25 mouse cellular contexts compared by ENCODE assay signal in the genomic region with DNA sequence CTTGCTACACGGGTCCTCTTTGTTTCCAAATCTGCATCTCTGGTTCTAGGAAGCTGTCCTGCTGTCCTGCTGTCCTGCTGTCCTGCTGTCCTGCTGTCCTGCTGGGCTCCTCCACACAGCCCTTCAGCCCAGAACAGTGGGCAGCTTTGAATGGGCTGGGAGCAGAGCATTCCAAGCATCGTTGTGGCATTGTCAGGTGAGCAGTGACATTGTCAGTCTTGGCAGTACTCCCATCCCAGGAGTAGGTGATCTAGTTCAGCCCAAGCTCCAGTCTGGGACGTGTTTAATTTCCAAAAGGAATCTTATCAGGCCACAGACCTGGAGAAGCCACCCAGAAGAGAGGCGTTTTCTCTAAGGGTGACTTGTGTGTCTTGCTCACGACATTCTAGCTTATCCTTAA.
A peak's percentile ranks its signal among the peaks of the same experiment; 100 is the strongest.
DNase-seq lines count a peak whose midpoint lies in the region; ATAC-seq and TF ChIP-seq lines count a peak whose summit lies in the region.
"Had no signal": no experiment of that assay in that cellular context is flagged by ENCODE, and none has a peak within 500 bp of the region (broad histone marks: within the 10 kb centered on the region; RNA-seq: fewer than 3 reads in every experiment).

No protein-coding gene starts in this region.

- H3K4me1 ChIP-seq in brown adipose tissue, adult 24 weeks (ENCODE audit: control insufficient read depth, insufficient read depth, insufficient read length, low read length): peaks cover 5% of the 10 kb centered on the region
- H3K4me1 ChIP-seq in intestine, postnatal 0 days (replicated peaks; ENCODE audit: control insufficient read depth, insufficient read depth, low read length): no peaks in the 10 kb centered on the region
- H3K4me1 ChIP-seq: embryonic facial prominence, embryonic 15.5 days; stomach, embryonic 15.5 days had no signal

- H3K9ac ChIP-seq in intestine, postnatal 0 days (ENCODE audit: low read depth, low read length): no peak overlapping the region
- H3K9ac ChIP-seq: embryonic facial prominence, embryonic 15.5 days; forebrain, embryonic 15.5 days; heart, embryonic 15.5 days; hindbrain, embryonic 14.5 days; stomach, embryonic 15.5 days had no signal

- DNase-seq in gastrocnemius, adult 2 months: no peak
- DNase-seq in gastrocnemius, adult 18-20 months (ENCODE audit: low spot score): no peak
- peak; percentile 39 for DNase-seq in R1 (ENCODE audit: low read depth, low spot score)
- peak; percentile 59 to 60 for DNase-seq in cerebellum, postnatal 25 days
- no peak for DNase-seq in heart, postnatal 36 days
- DNase-seq: adrenal gland, adult 8-10 months; gastrocnemius, postnatal 25 days; heart, postnatal 4 days; kidney, adult 8-10 months; kidney, postnatal 14 days; lung, adult 18-20 months; lung, postnatal 10 days; midbrain, embryonic 14.5 days; thymus, adult 2 months had no signal

- no peak overlapping the region for H3K4me2 ChIP-seq in intestine, postnatal 0 days (replicated peaks; ENCODE audit: low read depth)
- H3K4me2 ChIP-seq: embryonic facial prominence, embryonic 15.5 days; forebrain, embryonic 15.5 days; heart, embryonic 15.5 days; hindbrain, embryonic 14.5 days; stomach, embryonic 15.5 days had no signal

- H3K27ac ChIP-seq in gastrocnemius, adult 2 months: 0 out of 2 replicates have a peak overlapping the region, but pooled peaks have one; percentile 25
- H3K27ac ChIP-seq in brown adipose tissue, adult 24 weeks (replicated peaks; ENCODE audit: low read depth, low read length): peak overlapping the region; percentile 45
- H3K27ac ChIP-seq in intestine, postnatal 0 days (ENCODE audit: low read depth, low read length): no peak overlapping the region
- H3K27ac ChIP-seq: embryonic facial prominence, embryonic 15.5 days; forebrain, embryonic 15.5 days; heart, embryonic 15.5 days; hindbrain, embryonic 14.5 days; stomach, embryonic 15.5 days had no signal

- intact Hi-C loops in gastrocnemius, adult 2 months (cut with DNase I): no loop called here
- intact Hi-C loops in heart, postnatal 36 days (cut with DNase I): no loop called here

- 63% methylated on average over 5 of the region's 5 CpGs for WGBS in intestine, postnatal 0 days

- H3K9me3 ChIP-seq in intestine, postnatal 0 days (ENCODE audit: control insufficient read depth): no peaks in the 10 kb centered on the region
- H3K9me3 ChIP-seq: embryonic facial prominence, embryonic 15.5 days; forebrain, embryonic 15.5 days; heart, embryonic 15.5 days; stomach, embryonic 15.5 days had no signal

- no peak for ATAC-seq in intestine, postnatal 0 days
- no peak for ATAC-seq in erythroid progenitor cell, adult 5-6 weeks (replicated peaks; ENCODE audit: low FRiP score, poor library complexity, severe bottlenecking)
- ATAC-seq: activated CD4-positive, CD25-positive, alpha-beta regulatory T cell, adult 4 months; forebrain, embryonic 15.5 days; inflammation-experienced regulatory T-cells, adult 6 months; Patski had no signal

- TF ChIP-seq CTCF in gastrocnemius, adult 2 months (IDR thresholded peaks at IDR 0.05): no peak
- no peak for TF ChIP-seq CTCF in intestine, postnatal 0 days (IDR thresholded peaks at IDR 0.05; ENCODE audit: low read depth)

- H3K27me3 ChIP-seq in intestine, postnatal 0 days (replicated peaks; ENCODE audit: control insufficient read depth, insufficient read depth, low read length): no peaks in the 10 kb centered on the region
- H3K27me3 ChIP-seq: embryonic facial prominence, embryonic 15.5 days; forebrain, embryonic 15.5 days; heart, embryonic 15.5 days; Patski; stomach, embryonic 15.5 days had no signal

- no peaks in the 10 kb centered on the region for H3K36me3 ChIP-seq in intestine, postnatal 0 days (ENCODE audit: control insufficient read depth, insufficient read depth)
- H3K36me3 ChIP-seq: embryonic facial prominence, embryonic 15.5 days; forebrain, embryonic 15.5 days; heart, embryonic 15.5 days; stomach, embryonic 15.5 days had no signal

- H3K4me3 ChIP-seq in gastrocnemius, adult 2 months: no peak overlapping the region
- no peak overlapping the region for H3K4me3 ChIP-seq in brown adipose tissue, adult 24 weeks (ENCODE audit: insufficient read depth, low read depth, low read length)
- H3K4me3 ChIP-seq in intestine, postnatal 0 days (ENCODE audit: low read depth, low read length): no peak overlapping the region
- H3K4me3 ChIP-seq: embryonic facial prominence, embryonic 15.5 days; forebrain, embryonic 15.5 days; heart, embryonic 15.5 days; stomach, embryonic 15.5 days had no signal

Comparison
In these comparisons a context has a peak if more than half of its experiments do, and no peak if none do; other contexts are left out.
1. DNase-seq: peak in R1 (single experiment) and cerebellum, postnatal 25 days (2 of 2); none in gastrocnemius, adult 2 months (single experiment), gastrocnemius, adult 18-20 months (single experiment) and heart, postnatal 36 days (0 of 2).